Mouse (Mus musculus): ENCODE measurements around the gene Dgkz. TPM values are rescaled to one million over a fixed set of nuclear protein-coding genes. Genes with fewer than 3 reads are reported as not detected.

Dgkz gene
- total RNA-seq (2023): 100 to 1,000 TPM; 199 to 212 TPM

DNA sequence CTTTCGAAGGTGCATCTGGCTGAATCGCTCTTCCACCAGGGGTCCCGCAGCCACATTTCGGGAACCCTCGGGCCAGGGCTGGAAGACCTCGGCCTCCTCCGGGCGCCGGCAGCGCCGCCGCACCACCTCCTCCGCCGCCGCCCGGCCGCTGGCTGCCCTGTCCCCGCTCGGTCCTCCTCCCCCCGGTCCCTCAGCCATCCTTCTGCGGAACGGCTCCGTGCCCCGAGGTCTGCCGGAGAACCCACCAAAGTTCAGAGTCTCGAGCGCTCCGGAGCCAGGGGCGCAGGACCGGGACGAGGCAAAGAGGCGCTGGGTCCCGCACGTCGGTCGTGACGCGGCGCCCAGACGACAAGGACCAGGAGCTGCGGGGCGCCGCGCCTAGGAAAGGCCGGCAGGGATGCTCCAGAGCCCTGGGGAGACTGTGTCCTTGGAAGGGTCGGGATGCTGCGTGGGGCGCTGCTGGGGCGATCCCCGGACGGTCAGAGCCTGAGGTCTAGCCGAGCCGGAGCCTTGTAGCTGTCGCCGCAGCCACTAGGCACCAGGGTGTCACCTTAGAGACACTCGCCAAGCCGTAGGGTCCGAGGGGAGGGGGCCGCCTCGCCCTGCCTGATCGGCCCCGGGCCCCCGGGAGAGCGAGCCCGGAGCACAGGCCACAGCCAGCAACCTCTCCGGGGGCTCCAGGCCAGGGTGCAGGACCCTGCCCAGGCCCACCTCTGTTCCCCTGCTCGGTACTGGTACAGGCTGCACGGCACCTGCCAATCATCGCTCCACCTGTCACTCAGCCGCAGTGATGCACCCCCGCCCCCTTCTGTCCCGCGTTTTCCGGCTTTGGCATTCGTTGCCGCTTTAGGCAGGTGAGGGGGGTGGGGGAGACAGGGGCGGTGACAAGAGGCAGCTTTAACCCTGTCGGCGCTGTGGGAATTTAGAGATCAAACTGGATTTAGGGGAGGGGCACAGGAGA, at the start of gene Dgkz:
Gene Dgkz, minus strand, starts transcription at position 284 of the 961 bp plus-strand sequence.

DNA sequence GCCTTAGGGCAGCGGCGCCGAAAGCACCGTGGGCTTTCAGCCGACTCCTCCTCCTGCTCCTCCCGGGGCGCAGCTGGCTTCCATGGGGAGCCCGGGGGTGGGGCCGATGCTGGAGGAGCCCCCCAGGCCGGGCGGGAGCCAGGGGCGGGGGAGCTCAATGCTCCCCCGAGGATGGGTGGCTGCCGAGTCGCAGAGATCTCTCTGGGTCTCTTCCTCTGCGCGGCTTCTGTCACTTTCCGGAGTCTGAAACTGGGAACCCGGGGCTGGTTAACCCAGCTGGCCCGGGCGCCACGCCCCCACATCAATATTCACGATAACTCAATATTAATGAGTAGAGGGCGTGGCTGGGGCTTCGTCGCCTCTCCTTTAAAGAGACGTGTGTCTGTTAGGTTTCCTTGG, 48.6 kb upstream of the Dgkz start, which contains the start of gene Creb3l1:
Gene Creb3l1, minus strand, starts transcription at position 229 of the 399 bp plus-strand sequence.

DNA sequence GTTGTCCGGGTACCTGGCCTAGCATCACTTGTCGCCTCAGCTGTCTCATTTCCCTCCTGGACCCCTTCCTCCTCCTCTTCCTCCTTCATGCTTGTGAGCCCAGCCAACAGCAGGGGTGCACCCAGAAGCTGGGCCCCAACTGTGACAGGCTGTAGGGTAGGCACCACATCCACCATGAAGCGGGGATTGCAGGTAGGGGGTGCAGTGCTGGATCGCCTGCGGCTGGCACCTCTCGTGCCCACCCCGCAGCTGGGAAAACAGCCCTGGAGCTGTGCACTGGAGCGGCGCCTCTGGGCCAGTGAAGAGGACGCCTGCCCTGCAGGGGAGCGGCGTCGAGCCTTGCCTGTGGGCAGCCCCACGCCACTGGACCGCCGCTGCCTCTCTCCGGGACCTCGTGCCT, 30.2 kb downstream of the Dgkz start, which contains the start of gene Gm9821:
Gene Gm9821, plus strand, starts transcription at position 221 of the 400 bp plus-strand sequence.

GRCm38 (mm10) chr2:91932160-91932711, 43.4 kb downstream of the Dgkz start, which contains the start of gene Mdk:
TSS of gene Mdk (minus strand) at chr2:91932297.

GRCm38 (mm10) chr2:91926949-91927348, 48.7 kb downstream of the Dgkz start, which contains the start of gene Chrm4:
TSS of gene Chrm4 (plus strand) at chr2:91927249.

Other genes starting within 250 kb of the Dgkz start
- gene Ambra1, start 245.7 kb downstream of the Dgkz start, total RNA-seq (2023): 10 to 100 TPM; 52.2 to 54.8 TPM
- gene Chrm4, start 48.6 kb downstream of the Dgkz start, total RNA-seq (2023): under 1 TPM; 0.34 to 0.85 TPM
- 1 to 10 TPM; 1.4 to 3.0 TPM for gene Mdk, start 43.6 kb downstream of the Dgkz start, total RNA-seq (2023)
- gene Gm9821, start 30.2 kb downstream of the Dgkz start, total RNA-seq (2023): not detected
- gene Creb3l1, start 48.6 kb upstream of the Dgkz start, total RNA-seq (2023): under 1 TPM; 0.46 to 0.92 TPM
- gene Phf21a, start 117.3 kb upstream of the Dgkz start, total RNA-seq (2023): 100 to 1,000 TPM; 110 to 119 TPM

Measured in monocyte, adult 59 days (primary cell).